Mouse (Mus musculus) NIH3T3 (cell line): ENCODE data around the gene Cd86.

Source experiments
- DNase-seq: peaks from one replicate; pipeline ENCODE4 v3.0.0-alpha.2; 2012; ENCODE audit warnings: low read depth

Cd86 gene

GRCm38 (mm10) chr16:36598265-36598664 is 67.6 kb downstream of the Cd86 start:
- DNase-seq, result no peak

GRCm38 (mm10) chr16:36596671-36597410 is 69.0 kb downstream of the Cd86 start:
- DNase-seq, result no peak

GRCm38 (mm10) chr16:36589898-36590297 is 76.0 kb downstream of the Cd86 start:
- no peak for DNase-seq

- no peak for DNase-seq
Observed at GRCm38 (mm10) chr16:36587971-36588370, 77.9 kb downstream of the Cd86 start.

GRCm38 (mm10) chr16:36582073-36582472 is 83.8 kb downstream of the Cd86 start:
- DNase-seq, result no peak

GRCm38 (mm10) chr16:36571942-36572341 is 93.9 kb downstream of the Cd86 start:
- DNase-seq, result no peak

- DNase-seq, result no peak
Observed at GRCm38 (mm10) chr16:36561386-36562338, 104.2 kb downstream of the Cd86 start, which contains the start of gene Casr. Gene Casr (minus strand): TSS chr16:36562141.

GRCm38 (mm10) chr16:36559573-36559972 is 106.3 kb downstream of the Cd86 start:
- no peak for DNase-seq

GRCm38 (mm10) chr16:36555672-36556165 is 110.2 kb downstream of the Cd86 start:
- no peak for DNase-seq
